Comparison of ENCODE assay signal across 8 mouse cellular contexts in genomic region chr8:111573583-111573982, GRCm38 (mm10). TPM values are rescaled to one million over a fixed set of nuclear protein-coding genes. Genes with fewer than 3 reads are reported as not detected.
A peak's percentile ranks its signal among the peaks of the same experiment; 100 is the strongest.
DNase-seq lines count a peak whose midpoint lies in the region.
"Had no signal": no experiment of that assay in that cellular context is flagged by ENCODE, and none has a peak within 500 bp of the region (broad histone marks: within the 10 kb centered on the region; RNA-seq: fewer than 3 reads in every experiment).

No protein-coding gene starts in this region.

- peak; percentile 36 for DNase-seq in thymus, postnatal 4 days
- no peak for DNase-seq in thymus, postnatal 10 days (ENCODE audit: low spot score in 2 of 2)
- DNase-seq in embryonic facial prominence, embryonic 10.5 days (ENCODE audit: low spot score): no peak
- peak; percentile 56 to 66 for DNase-seq in left cerebral cortex, postnatal 14 days (ENCODE audit: low spot score in 2 of 2)
- peak; percentile 29 for DNase-seq in right cerebral cortex, postnatal 14 days
- no peak for DNase-seq in adrenal gland, adult 8-10 months
- no peak for DNase-seq in urinary bladder, adult 2 months (ENCODE audit: low spot score)

- H3K27ac ChIP-seq in embryonic facial prominence, embryonic 10.5 days (replicated peaks): no peak overlapping the region
- H3K27ac ChIP-seq: kidney, postnatal 0 days had no signal

- H3K27me3 ChIP-seq in embryonic facial prominence, embryonic 10.5 days (replicated peaks; ENCODE audit: low read depth, poor library complexity, severe bottlenecking): no peaks in the 10 kb centered on the region

- 29% methylated on average over 8 of the region's 8 CpGs for WGBS in embryonic facial prominence, embryonic 10.5 days

- peaks cover 31% of the 10 kb centered on the region for H3K4me1 ChIP-seq in embryonic facial prominence, embryonic 10.5 days

- intact Hi-C loops in left cerebral cortex, postnatal 14 days (cut with DNase I): no loop called here

- peaks cover 45% of the 10 kb centered on the region for H3K36me3 ChIP-seq in embryonic facial prominence, embryonic 10.5 days (replicated peaks)

- H3K9me3 ChIP-seq in embryonic facial prominence, embryonic 10.5 days: no peaks in the 10 kb centered on the region

- 0 out of 2 replicates have a peak overlapping the region, but pooled peaks have one; percentile 13 for H3K4me3 ChIP-seq in embryonic facial prominence, embryonic 10.5 days

RNA-seq across cellular contexts. Expression of gene Znrf1, which starts 37.7 kb away (rescaled TPM):
- polyA plus RNA-seq in embryonic facial prominence, embryonic 10.5 days (2016; fragmentation: Nextera tagmentation; extraction: Ambion mirVana): 32.0 and 36.3 TPM in 2 replicates
- total RNA-seq in left cerebral cortex, postnatal 14 days (2021): 100 to 1,000 TPM; 157 to 170 TPM
- 10 to 100 TPM; 42.2 to 60.4 (median 50.2) TPM for total RNA-seq in adrenal gland, adult 8-10 months (2022)
- 74.4 and 89.9 TPM in 2 replicates for polyA plus RNA-seq in urinary bladder, adult 2 months (2012; rRNA removed)

RNA-seq across cellular contexts. Expression of gene Wdr59, which starts 51.7 kb away (rescaled TPM):
- 5.4 and 6.6 TPM in 2 replicates for polyA plus RNA-seq in embryonic facial prominence, embryonic 10.5 days (2016; fragmentation: Nextera tagmentation; extraction: Ambion mirVana)
- 10 to 100 TPM; 19.4 to 20.5 TPM for total RNA-seq in left cerebral cortex, postnatal 14 days (2021)
- total RNA-seq in adrenal gland, adult 8-10 months (2022): 10 to 100 TPM; 13.4 to 15.9 (median 14.9) TPM
- polyA plus RNA-seq in urinary bladder, adult 2 months (2012; rRNA removed): 6.9 and 7.0 TPM in 2 replicates

RNA-seq across cellular contexts. Expression of gene Ldhd, which starts 56.6 kb away (rescaled TPM):
- polyA plus RNA-seq in embryonic facial prominence, embryonic 10.5 days (2016; fragmentation: Nextera tagmentation; extraction: Ambion mirVana): 0.23 and 0.25 TPM in 2 replicates
- total RNA-seq in left cerebral cortex, postnatal 14 days (2021): 1 to 10 TPM; 3.2 to 5.4 TPM
- 100 to 1,000 TPM in 1 of 4 experiments, 10 to 100 TPM in 3; 58.4 to 109 (median 76.4) TPM for total RNA-seq in adrenal gland, adult 8-10 months (2022)
- 15.3 and 20.2 TPM in 2 replicates for polyA plus RNA-seq in urinary bladder, adult 2 months (2012; rRNA removed)

Comparison
In these comparisons a context has a peak if more than half of its experiments do, and no peak if none do; other contexts are left out.
1. DNase-seq: peak in thymus, postnatal 4 days (single experiment), left cerebral cortex, postnatal 14 days (2 of 2) and right cerebral cortex, postnatal 14 days (single experiment); none in thymus, postnatal 10 days (0 of 2), embryonic facial prominence, embryonic 10.5 days (single experiment), adrenal gland, adult 8-10 months (single experiment) and urinary bladder, adult 2 months (single experiment).
2. RNA of gene Ldhd, which starts 56.6 kb away (total RNA-seq): 58.4 to 109 TPM in adrenal gland, adult 8-10 months; 3.2 to 5.4 TPM in left cerebral cortex, postnatal 14 days; every median in the first group is over 4 times any median in the second.